Comparison of ENCODE assay signal across 17 mouse cellular contexts in genomic region chr4:47227101-47227500, GRCm38 (mm10). TPM values are rescaled to one million over a fixed set of nuclear protein-coding genes. Genes with fewer than 3 reads are reported as not detected.
DNase-seq lines count a peak whose midpoint lies in the region; ATAC-seq and TF ChIP-seq lines count a peak whose summit lies in the region.
"Had no signal": no experiment of that assay in that cellular context is flagged by ENCODE, and none has a peak within 500 bp of the region (broad histone marks: within the 10 kb centered on the region; RNA-seq: fewer than 3 reads in every experiment).

No protein-coding gene starts in this region.

- H3K9ac ChIP-seq in heart, embryonic 15.5 days, result no peak overlapping the region
- no peak overlapping the region for H3K9ac ChIP-seq in heart, embryonic 11.5 days (ENCODE audit: low read depth, low read length)
- H3K9ac ChIP-seq in lung, embryonic 16.5 days (ENCODE audit: low read length), result 0 out of 2 replicates have a peak overlapping the region, but pooled peaks have one; percentile 4
- no peak overlapping the region for H3K9ac ChIP-seq in stomach, embryonic 16.5 days (ENCODE audit: low read length)
- H3K9ac ChIP-seq: forebrain, postnatal 0 days; hindbrain, embryonic 12.5 days had no signal

- peaks cover 21% of the 10 kb centered on the region for H3K4me1 ChIP-seq in heart, embryonic 15.5 days (replicated peaks)
- peaks cover 6% of the 10 kb centered on the region for H3K4me1 ChIP-seq in heart, embryonic 11.5 days (ENCODE audit: control insufficient read depth, insufficient read depth, low read length)
- peaks cover 33% of the 10 kb centered on the region for H3K4me1 ChIP-seq in lung, embryonic 16.5 days (replicated peaks; ENCODE audit: control insufficient read depth, insufficient read depth, low read length)
- H3K4me1 ChIP-seq in stomach, embryonic 16.5 days (ENCODE audit: control insufficient read depth, insufficient read depth, low read length), result peaks cover 15% of the 10 kb centered on the region; the same call in 1 of the 2 replicates

- intact Hi-C loops in gastrocnemius, adult 2 months (cut with DNase I), result no loop called here

- no peak for TF ChIP-seq CTCF in gastrocnemius, adult 2 months (IDR thresholded peaks at IDR 0.05)

- no peak for DNase-seq in gastrocnemius, adult 2 months
- DNase-seq in gastrocnemius, adult 18-20 months (ENCODE audit: low spot score), result no peak
- no peak for DNase-seq in lung, postnatal 36 days
- DNase-seq: adrenal gland, adult 2 months; adrenal gland, postnatal 25 days; gastrocnemius, postnatal 36 days; kidney, adult 18-20 months had no signal

- no peaks in the 10 kb centered on the region for H3K9me3 ChIP-seq in heart, embryonic 15.5 days (replicated peaks)
- H3K9me3 ChIP-seq in heart, embryonic 11.5 days (replicated peaks; ENCODE audit: control insufficient read depth, low read length), result no peaks in the 10 kb centered on the region
- no peaks in the 10 kb centered on the region for H3K9me3 ChIP-seq in lung, embryonic 16.5 days (ENCODE audit: control insufficient read depth, low read length)
- no peaks in the 10 kb centered on the region for H3K9me3 ChIP-seq in stomach, embryonic 16.5 days (replicated peaks; ENCODE audit: control insufficient read depth, low read length)
- H3K9me3 ChIP-seq: embryonic facial prominence, embryonic 10.5 days; hindbrain, embryonic 12.5 days had no signal

- no peaks in the 10 kb centered on the region; the same call in 1 of the 2 replicates for H3K27me3 ChIP-seq in heart, embryonic 15.5 days
- H3K27me3 ChIP-seq in heart, embryonic 11.5 days (ENCODE audit: control insufficient read depth, insufficient read depth, low read length), result no peaks in the 10 kb centered on the region
- H3K27me3 ChIP-seq in lung, embryonic 16.5 days (ENCODE audit: control insufficient read depth, insufficient read depth, low read depth, low read length), result no peaks in the 10 kb centered on the region
- H3K27me3 ChIP-seq in stomach, embryonic 16.5 days (ENCODE audit: control insufficient read depth, insufficient read depth, low read length), result no peaks in the 10 kb centered on the region
- H3K27me3 ChIP-seq: CH12.LX; hindbrain, embryonic 12.5 days had no signal

- H3K4me3 ChIP-seq in gastrocnemius, adult 2 months, result no peak overlapping the region
- no peak overlapping the region for H3K4me3 ChIP-seq in heart, embryonic 15.5 days
- no peak overlapping the region for H3K4me3 ChIP-seq in heart, embryonic 11.5 days (ENCODE audit: low read depth, low read length)
- no peak overlapping the region for H3K4me3 ChIP-seq in lung, embryonic 16.5 days (ENCODE audit: low read length)
- no peak overlapping the region for H3K4me3 ChIP-seq in stomach, embryonic 16.5 days (replicated peaks; ENCODE audit: low read length)
- H3K4me3 ChIP-seq: embryonic facial prominence, embryonic 10.5 days; hindbrain, embryonic 12.5 days had no signal

- 68% methylated on average over 4 of the region's 4 CpGs for WGBS in heart, embryonic 15.5 days
- WGBS in heart, embryonic 11.5 days (ENCODE audit: insufficient replicate concordance), result 67% methylated on average over 4 of the region's 4 CpGs
- 34% methylated on average over 4 of the region's 4 CpGs for WGBS in lung, embryonic 16.5 days
- whole genome bisulfite sequencing in stomach, embryonic 16.5 days, result 50% methylated on average over 4 of the region's 4 CpGs

- peak overlapping the region; percentile 51 for H3K27ac ChIP-seq in gastrocnemius, adult 2 months
- H3K27ac ChIP-seq in heart, embryonic 15.5 days, result peak overlapping the region; percentile 42
- H3K27ac ChIP-seq in heart, embryonic 11.5 days (ENCODE audit: low read depth, low read length), result no peak overlapping the region
- peak overlapping the region; percentile 59 for H3K27ac ChIP-seq in lung, embryonic 16.5 days (ENCODE audit: low read length)
- H3K27ac ChIP-seq in stomach, embryonic 16.5 days (ENCODE audit: low read length), result peak overlapping the region; percentile 51; the same call in 1 of the 2 replicates
- H3K27ac ChIP-seq: embryonic facial prominence, embryonic 10.5 days; hindbrain, embryonic 12.5 days had no signal

- ATAC-seq in heart, embryonic 15.5 days (replicated peaks; ENCODE audit: insufficient number of reproducible peaks, insufficient read depth, low FRiP score, low read depth), result no peak
- no peak for ATAC-seq in heart, embryonic 11.5 days (replicated peaks; ENCODE audit: insufficient number of reproducible peaks, low FRiP score, low TSS enrichment)
- ATAC-seq in lung, embryonic 16.5 days (ENCODE audit: low read depth), result no peak
- 0 out of 2 replicates have a peak, but pooled peaks have one; percentile 18 for ATAC-seq in stomach, embryonic 16.5 days (ENCODE audit: insufficient read depth, low FRiP score)
- no peak for ATAC-seq in granulocyte monocyte progenitor cell, adult 5-6 weeks (replicated peaks; ENCODE audit: poor library complexity, severe bottlenecking)
- ATAC-seq: inflammation-experienced regulatory T-cells, adult 6 months had no signal

- H3K4me2 ChIP-seq in heart, embryonic 15.5 days, result no peak overlapping the region
- H3K4me2 ChIP-seq in heart, embryonic 11.5 days, result no peak overlapping the region
- H3K4me2 ChIP-seq in lung, embryonic 16.5 days (ENCODE audit: low read depth, low read length), result no peak overlapping the region
- no peak overlapping the region for H3K4me2 ChIP-seq in stomach, embryonic 16.5 days (ENCODE audit: low read depth, low read length)
- H3K4me2 ChIP-seq: hindbrain, embryonic 12.5 days had no signal

- no peaks in the 10 kb centered on the region for H3K36me3 ChIP-seq in heart, embryonic 15.5 days
- no peaks in the 10 kb centered on the region for H3K36me3 ChIP-seq in heart, embryonic 11.5 days (ENCODE audit: control insufficient read depth, insufficient read depth, low read length)
- H3K36me3 ChIP-seq in lung, embryonic 16.5 days (ENCODE audit: control insufficient read depth, insufficient read depth, low read length), result no peaks in the 10 kb centered on the region
- no peaks in the 10 kb centered on the region for H3K36me3 ChIP-seq in stomach, embryonic 16.5 days (ENCODE audit: control insufficient read depth, insufficient read depth, low read length)
- H3K36me3 ChIP-seq: embryonic facial prominence, embryonic 10.5 days; hindbrain, embryonic 12.5 days had no signal

RNA-seq across cellular contexts. Expression of gene Col15a1, which starts 19.1 kb away (rescaled TPM):
- total RNA-seq in gastrocnemius, adult 2 months (2021), result 10 to 100 TPM; 19.5 to 37.8 TPM
- total RNA-seq in gastrocnemius, adult 18-20 months (2021), result 10 to 100 TPM; 21.8 to 25.9 TPM
- polyA plus RNA-seq in heart, embryonic 15.5 days (2015; fragmentation: Nextera tagmentation; extraction: Ambion mirVana), result 12.9 and 15.0 TPM in 2 replicates
- polyA plus RNA-seq in heart, embryonic 11.5 days (2014; fragmentation: Nextera tagmentation; extraction: Ambion mirVana), result 0.97 and 2.0 TPM in 2 replicates
- 31.0 TPM in 2 replicates for polyA plus RNA-seq in lung, embryonic 16.5 days (2015; fragmentation: Nextera tagmentation; extraction: Ambion mirVana)
- polyA plus RNA-seq in stomach, embryonic 16.5 days (2015; fragmentation: Nextera tagmentation; extraction: Ambion mirVana), result 34.0 and 38.3 TPM in 2 replicates
- total RNA-seq in granulocyte monocyte progenitor cell, adult 5-6 weeks (2014; fragmentation: Nextera tagmentation), result not detected in 2 replicates
- not detected in 2 replicates for total RNA-seq in granulocyte monocyte progenitor cell, adult 5-6 weeks (2017)
